Mouse (Mus musculus) embryonic facial prominence, embryonic 14.5 days (tissue): ENCODE results near the gene Sept11. TPM values are rescaled to one million over a fixed set of nuclear protein-coding genes. Genes with fewer than 3 reads are reported as not detected.
A peak's percentile ranks its signal among the peaks of the same experiment; 100 is the strongest.

Experiments used
- ATAC-seq: fragments of 200-750 bp; cut with Nextera tagmentation; 2 replicates; pipeline ENCODE4 v1.8.0; 2017; ENCODE audit warnings: low read depth, moderate number of reproducible peaks, moderate TSS enrichment
- DNase-seq: peaks from one replicate; pipeline ENCODE4 v3.0.0-alpha.2; 2015; ENCODE audit warnings: low spot score
- H3K27ac ChIP-seq: fragments of 300-500 bp; sonication (generic); replicated peaks from 2 replicates; pipeline ENCODE4 v1.5.1; 2014; ENCODE audit warnings: low read depth, mild to moderate bottlenecking, low read length, moderate library complexity
- H3K27me3 ChIP-seq: fragments of 300-500 bp; sonication (generic); replicated peaks from 2 replicates; pipeline ENCODE4 v1.6.1; 2014; ENCODE audit warnings: low read length; ENCODE audit not compliant: control insufficient read depth, insufficient read depth
- H3K36me3 ChIP-seq: fragments of 300-500 bp; sonication (generic); 2 replicates; pipeline ENCODE4 v1.6.1; 2014; ENCODE audit warnings: low read length, mixed read lengths; ENCODE audit not compliant: control insufficient read depth, insufficient read depth
- H3K4me1 ChIP-seq: fragments of 300-500 bp; sonication (generic); 2 replicates; pipeline ENCODE4 v1.6.1; 2014; ENCODE audit warnings: antibody characterized with exemption, low read length; ENCODE audit not compliant: control insufficient read depth, insufficient read depth
- H3K4me2 ChIP-seq: fragments of 300-500 bp; sonication (generic); 2 replicates; pipeline ENCODE4 v1.6.1; 2014; ENCODE audit warnings: low read depth, mild to moderate bottlenecking, low read length, moderate library complexity, mixed read lengths
- H3K4me3 ChIP-seq: fragments of 300-500 bp; sonication (generic); 2 replicates; pipeline ENCODE4 v1.5.1; 2014; ENCODE audit warnings: low read depth, mild to moderate bottlenecking, low read length
- H3K9ac ChIP-seq: fragments of 300-500 bp; sonication (generic); 2 replicates; pipeline ENCODE4 v1.6.1; 2014; ENCODE audit warnings: low read depth, mild to moderate bottlenecking, low read length, moderate library complexity, mixed read lengths
- H3K9me3 ChIP-seq: fragments of 300-500 bp; sonication (generic); 2 replicates; pipeline ENCODE4 v1.6.1; 2016; ENCODE audit warnings: low read length; ENCODE audit not compliant: control insufficient read depth
- WGBS: fragments of 180-500 bp; shearing (Covaris S2); extraction: QIAGEN DNeasy Blood & Tissue Kit; methylation state at CpG from one replicate; pipeline ENCODE4 v1.1.7; 2014; 5-methylcytosine and 5-hydroxymethylcytosine counted together
- polyA plus RNA-seq: library from polyadenylated mRNA; unstranded; fragments of >200 nt; fragmentation: Nextera tagmentation; extraction: Ambion mirVana; gene quantifications from 2 replicates; pipeline ENCODE4 v1.2.1, GENCODE M21; 2014

Sept11 gene
- polyA plus RNA-seq, 1 experiment from 2014 or later, result 187 TPM

- Histone ChIP-seq H3K27me3 (no peaks in the 10 kb centered on the region), H3K4me3 (no peak overlapping the region), H3K9me3 (no peaks in the 10 kb centered on the region), H3K4me2 (no peak overlapping the region), H3K9ac (no peak overlapping the region), H3K27ac (no peak overlapping the region; the same call in 1 of the 2 replicates), H3K36me3 (0 out of 2 replicates have a peak, but pooled peaks cover 5% of the 10 kb centered on the region), H3K4me1 (peaks cover 48% of the 10 kb centered on the region)
- ATAC-seq, result no peak
- DNase-seq, result peak; percentile 39
- 42% methylated on average over 8 of the region's 8 CpGs for WGBS
These were observed 8.1 kb downstream of the Sept11 start for GRCm38 (mm10) chr5:93101371-93101791.

- no peak overlapping the region for H3K9ac ChIP-seq
- H3K4me2 ChIP-seq, result no peak overlapping the region
- H3K36me3 ChIP-seq, result 0 out of 2 replicates have a peak, but pooled peaks cover 7% of the 10 kb centered on the region
- H3K4me1 ChIP-seq, result peaks cover 28% of the 10 kb centered on the region
- H3K9me3 ChIP-seq, result no peaks in the 10 kb centered on the region
- 60% methylated on average over 8 of the region's 8 CpGs for WGBS
- H3K4me3 ChIP-seq, result no peak overlapping the region
- DNase-seq (no peak), ATAC-seq (no peak)
- no peaks in the 10 kb centered on the region for H3K27me3 ChIP-seq
- H3K27ac ChIP-seq, result no peak overlapping the region
These were observed 10.4 kb downstream of the Sept11 start for GRCm38 (mm10) chr5:93103603-93104002.

- WGBS, result 59% methylated on average over 4 of the region's 5 CpGs
- Histone ChIP-seq H3K27me3 (no peaks in the 10 kb centered on the region), H3K9ac (no peak overlapping the region), H3K4me3 (no peak overlapping the region), H3K4me2 (no peak overlapping the region), H3K36me3 (0 out of 2 replicates have a peak, but pooled peaks cover 9% of the 10 kb centered on the region), H3K9me3 (no peaks in the 10 kb centered on the region), H3K27ac (peak overlapping the region; percentile 13; the same call in 1 of the 2 replicates), H3K4me1 (peaks cover 17% of the 10 kb centered on the region)
- DNase-seq (peak; percentile 56), ATAC-seq (peak; percentile 66; the same call in 1 of the 2 replicates)
These were observed 12.0 kb downstream of the Sept11 start for GRCm38 (mm10) chr5:93104987-93105823.

DNA sequence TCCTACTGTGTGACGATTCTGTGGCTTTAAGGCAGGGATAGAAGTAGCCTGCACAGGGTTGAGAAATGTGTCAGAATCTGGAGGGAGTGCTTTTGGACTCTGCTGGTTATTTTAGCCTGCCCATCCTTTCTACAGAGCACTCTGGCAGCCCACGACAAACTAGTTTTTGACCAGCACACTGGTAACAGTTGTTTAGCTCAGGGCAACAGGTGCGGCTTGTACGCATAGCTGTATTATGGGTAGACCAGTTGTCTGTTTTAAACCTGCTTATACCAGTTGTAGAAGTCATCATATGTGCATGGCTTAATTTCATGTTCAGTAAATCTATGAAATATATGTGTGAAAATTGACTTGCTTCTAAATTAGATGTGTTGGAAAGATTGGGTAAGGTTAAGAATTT, 12.8 kb downstream of the Sept11 start:
- Histone ChIP-seq H3K4me2 (no peak overlapping the region), H3K4me3 (no peak overlapping the region), H3K27ac (no peak overlapping the region), H3K9me3 (no peaks in the 10 kb centered on the region), H3K36me3 (0 out of 2 replicates have a peak, but pooled peaks cover 7% of the 10 kb centered on the region), H3K27me3 (no peaks in the 10 kb centered on the region), H3K4me1 (peaks cover 8% of the 10 kb centered on the region), H3K9ac (no peak overlapping the region)
- DNase-seq, result no peak
- WGBS, result 88% methylated on average over 4 of the region's 4 CpGs
- no peak; the same call in 1 of the 2 replicates for ATAC-seq

GRCm38 (mm10) chr5:93108703-93109102, 15.5 kb downstream of the Sept11 start:
- Histone ChIP-seq H3K36me3 (0 out of 2 replicates have a peak, but pooled peaks cover 12% of the 10 kb centered on the region), H3K4me1 (peaks cover 7% of the 10 kb centered on the region; the same call in 1 of the 2 replicates), H3K27ac (no peak overlapping the region), H3K4me3 (no peak overlapping the region), H3K9ac (no peak overlapping the region), H3K27me3 (no peaks in the 10 kb centered on the region), H3K9me3 (no peaks in the 10 kb centered on the region), H3K4me2 (no peak overlapping the region)
- no peak for DNase-seq
- no peak for ATAC-seq
- WGBS, result 85% methylated on average over 4 of the region's 4 CpGs

- peaks cover 8% of the 10 kb centered on the region for H3K4me1 ChIP-seq
- H3K27me3 ChIP-seq, result no peaks in the 10 kb centered on the region
- 0 out of 2 replicates have a peak, but pooled peaks cover 12% of the 10 kb centered on the region for H3K36me3 ChIP-seq
- H3K9ac ChIP-seq, result no peak overlapping the region
- H3K9me3 ChIP-seq, result no peaks in the 10 kb centered on the region
- WGBS, result 78% methylated on average over 2 of the region's 2 CpGs
- DNase-seq (no peak), ATAC-seq (no peak)
- no peak overlapping the region for H3K27ac ChIP-seq
- no peak overlapping the region for H3K4me2 ChIP-seq
- H3K4me3 ChIP-seq, result no peak overlapping the region
These were observed 16.3 kb downstream of the Sept11 start for GRCm38 (mm10) chr5:93109555-93109954.

DNA sequence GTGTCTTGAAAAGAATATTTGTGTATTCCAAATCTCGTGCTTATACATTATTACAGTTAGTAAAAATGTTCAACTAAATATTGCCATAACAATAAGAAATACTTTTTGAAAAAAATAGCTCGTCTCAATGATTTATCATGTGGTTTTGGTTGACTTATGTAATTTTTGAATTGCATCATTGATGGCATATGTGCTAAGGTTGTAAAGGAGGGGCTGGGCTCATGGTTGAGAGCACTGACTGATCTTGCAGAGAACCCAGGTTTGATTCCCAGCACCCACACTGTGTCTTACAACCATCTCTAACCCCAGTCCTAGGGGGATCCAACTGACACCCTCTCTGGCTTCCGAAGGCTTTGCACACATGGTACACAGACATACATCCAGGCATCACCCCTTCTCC, 19.1 kb downstream of the Sept11 start:
- Histone ChIP-seq H3K4me2 (no peak overlapping the region), H3K9me3 (no peaks in the 10 kb centered on the region), H3K9ac (no peak overlapping the region), H3K4me3 (no peak overlapping the region), H3K27ac (no peak overlapping the region), H3K4me1 (peaks cover 22% of the 10 kb centered on the region), H3K27me3 (no peaks in the 10 kb centered on the region), H3K36me3 (0 out of 2 replicates have a peak, but pooled peaks cover 12% of the 10 kb centered on the region)
- WGBS, result 86% methylated on average over 3 of the region's 3 CpGs
- DNase-seq (no peak), ATAC-seq (no peak)

GRCm38 (mm10) chr5:93113517-93113916, 20.3 kb downstream of the Sept11 start:
- H3K27me3 ChIP-seq, result no peaks in the 10 kb centered on the region
- H3K4me1 ChIP-seq, result peaks cover 22% of the 10 kb centered on the region
- WGBS, result 87% methylated on average over 5 of the region's 5 CpGs
- ATAC-seq (no peak), DNase-seq (no peak)
- H3K9me3 ChIP-seq, result no peaks in the 10 kb centered on the region
- no peak overlapping the region for H3K9ac ChIP-seq
- H3K36me3 ChIP-seq, result 0 out of 2 replicates have a peak, but pooled peaks cover 17% of the 10 kb centered on the region
- H3K27ac ChIP-seq, result peak overlapping the region; percentile 70; the same call in 1 of the 2 replicates
- H3K4me3 ChIP-seq, result no peak overlapping the region
- no peak overlapping the region for H3K4me2 ChIP-seq
